Mouse (Mus musculus) urinary bladder, postnatal 4 days (tissue): ENCODE data around the gene Snai3.

Source experiments
- DNase-seq, 2 experiments: peaks; one replicate each; pipeline ENCODE4 v3.0.0; 2021 to 2022; ENCODE audit warnings: low spot score in 2 of 2

The Snai3 gene

GRCm38 (mm10) chr8:122460524-122461472 is at the start of gene Snai3:
Gene Snai3, minus strand, starts transcription at chr8:122460733.
- DNase-seq, result peak in 1 of 2 experiments; percentile 55

- DNase-seq, result peak; percentile 62 to 82
These were observed 40.3 kb upstream of the Snai3 start for GRCm38 (mm10) chr8:122500856-122501255.

GRCm38 (mm10) chr8:122497912-122498311 is 37.4 kb upstream of the Snai3 start:
- DNase-seq, result no peak

- no peak for DNase-seq
These were observed 36.6 kb upstream of the Snai3 start for GRCm38 (mm10) chr8:122497016-122497734.

- no peak for DNase-seq
These were observed 27.9 kb upstream of the Snai3 start for GRCm38 (mm10) chr8:122488387-122488786.

- no peak for DNase-seq
These were observed 24.3 kb upstream of the Snai3 start for GRCm38 (mm10) chr8:122484831-122485230.

- no peak for DNase-seq
These were observed 23.3 kb upstream of the Snai3 start for GRCm38 (mm10) chr8:122483877-122484276.

GRCm38 (mm10) chr8:122482448-122482847 is 21.9 kb upstream of the Snai3 start:
- no peak for DNase-seq

- DNase-seq, result peak; percentile 92 to 95
These were observed 15.2 kb upstream of the Snai3 start, which contains the start of the genes Rnf166 and Ctu2 for GRCm38 (mm10) chr8:122475580-122476320. Gene Rnf166, minus strand, starts transcription at chr8:122476064. Gene Ctu2, plus strand, starts transcription at chr8:122476143.

GRCm38 (mm10) chr8:122474951-122475560 is 14.5 kb upstream of the Snai3 start:
- peak in 1 of 2 experiments; percentile 44 for DNase-seq

- no peak for DNase-seq
These were observed 13.4 kb upstream of the Snai3 start for GRCm38 (mm10) chr8:122473911-122474421.

GRCm38 (mm10) chr8:122470691-122471090 is 10.2 kb upstream of the Snai3 start:
- no peak for DNase-seq

GRCm38 (mm10) chr8:122469965-122470364 is 9.4 kb upstream of the Snai3 start:
- no peak for DNase-seq

- DNase-seq, result no peak
These were observed 8.9 kb upstream of the Snai3 start for GRCm38 (mm10) chr8:122469407-122469806.

GRCm38 (mm10) chr8:122467816-122468215 is 7.3 kb upstream of the Snai3 start:
- no peak for DNase-seq

GRCm38 (mm10) chr8:122464985-122465384 is 4.5 kb upstream of the Snai3 start:
- DNase-seq, result no peak

- DNase-seq, result no peak
These were observed 3.4 kb upstream of the Snai3 start for GRCm38 (mm10) chr8:122463651-122464640.

GRCm38 (mm10) chr8:122462510-122462909 is 2.0 kb upstream of the Snai3 start:
- DNase-seq, result no peak

GRCm38 (mm10) chr8:122461473-122462148 is 1.1 kb upstream of the Snai3 start:
- DNase-seq, result no peak
